Mouse (Mus musculus) heart, adult 2 months (tissue): Measurements from ENCODE around the gene Gm10134.

Source experiments
- CTCF ChIP-seq: fragments of 200-600 bp; IDR thresholded peaks from 2 replicates; pipeline ENCODE4 v1.8.1; 2022; ENCODE audit warnings: antibody characterized with exemption, mild to moderate bottlenecking, moderate library complexity
- EP300 ChIP-seq: fragments of 200-500 bp; IDR thresholded peaks from 2 replicates; pipeline ENCODE4 v1.6.1; 2011; ENCODE audit warnings: low read depth, low read length, control low read depth; ENCODE audit not compliant: insufficient read depth
- POLR2A ChIP-seq: fragments of 200-500 bp; IDR thresholded peaks from 2 replicates; pipeline ENCODE4 v1.6.1; 2011; ENCODE audit warnings: mild to moderate bottlenecking, low read depth, low read length, control low read depth; ENCODE audit not compliant: insufficient read depth

- TF ChIP-seq CTCF (no peak), POLR2A (no peak), EP300 (no peak)
These were observed 22.4 kb downstream of the Gm10134 start for GRCm38 (mm10) chr2:28528354-28528730.
